ENCODE assay signal across 14 mouse cellular contexts in the genomic region with DNA sequence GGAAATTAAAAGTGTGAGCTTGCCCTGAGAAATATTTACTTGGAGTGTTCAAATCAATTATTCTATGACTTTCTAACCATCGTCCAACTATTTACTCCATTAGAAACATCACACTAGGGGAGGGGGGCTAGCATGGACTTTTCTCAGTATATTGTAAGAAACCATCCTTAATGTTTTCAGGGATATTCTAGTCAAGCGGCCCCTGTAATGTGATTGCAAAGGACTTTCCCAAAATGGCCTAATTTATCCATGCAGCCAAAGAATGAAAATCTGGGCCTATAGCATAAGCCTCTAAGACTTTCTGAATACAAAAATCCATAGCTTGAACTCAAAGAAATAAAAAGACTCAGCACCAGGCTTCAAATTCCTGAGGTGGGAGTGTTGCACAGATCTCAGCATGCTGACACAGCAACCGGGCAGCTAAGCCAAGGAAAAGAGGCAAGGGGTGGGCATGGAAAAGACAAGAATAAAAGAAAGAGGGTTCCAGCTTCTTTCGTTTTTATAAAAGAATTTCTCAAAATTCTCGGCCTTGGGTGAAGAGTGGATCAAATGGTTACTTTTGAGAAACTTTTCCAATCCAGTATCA.
DNase-seq lines count a peak whose midpoint lies in the region; ATAC-seq and TF ChIP-seq lines count a peak whose summit lies in the region.
"Had no signal": no experiment of that assay in that cellular context is flagged by ENCODE, and none has a peak within 500 bp of the region (broad histone marks: within the 10 kb centered on the region; RNA-seq: fewer than 3 reads in every experiment).

No protein-coding gene starts in this region.

- DNase-seq in heart, adult 8-10 months (ENCODE audit: low spot score), result no peak
- DNase-seq in lung, postnatal 4 days, result no peak
- DNase-seq in adipocyte (ENCODE audit: low spot score), result peak; percentile 30
- DNase-seq in testis, postnatal 10 days (ENCODE audit: low spot score), result no peak
- no peak for DNase-seq in thymus, postnatal 0 days (ENCODE audit: low spot score)
- DNase-seq: cerebellum, postnatal 36 days; lung, postnatal 14 days had no signal

- H3K4me3 ChIP-seq in heart, embryonic 15.5 days, result no peak overlapping the region
- no peak overlapping the region for H3K4me3 ChIP-seq in lung, embryonic 15.5 days
- H3K4me3 ChIP-seq in embryonic fibroblast, embryonic 13.5 days (ENCODE audit: insufficient read depth, low read length), result no peak overlapping the region
- H3K4me3 ChIP-seq: heart, embryonic 12.5 days; neural tube, embryonic 12.5 days had no signal

- TF ChIP-seq POLR2A in embryonic fibroblast, embryonic 13.5 days (IDR thresholded peaks at IDR 0.05; ENCODE audit: low read depth, low read length), result no peak

- WGBS in heart, embryonic 15.5 days, result 55% methylated on average over 5 of the region's 5 CpGs
- WGBS in lung, embryonic 15.5 days, result 51% methylated on average over 5 of the region's 5 CpGs

- peak overlapping the region; percentile 57 for H3K27ac ChIP-seq in heart, embryonic 15.5 days
- H3K27ac ChIP-seq in lung, embryonic 15.5 days, result peak overlapping the region; percentile 57
- H3K27ac ChIP-seq in embryonic fibroblast, embryonic 13.5 days (ENCODE audit: insufficient read depth, low read length), result peak overlapping the region; percentile 44
- H3K27ac ChIP-seq: hindbrain, embryonic 14.5 days; neural tube, embryonic 12.5 days had no signal

- H3K9me3 ChIP-seq in heart, embryonic 15.5 days (replicated peaks), result no peaks in the 10 kb centered on the region
- H3K9me3 ChIP-seq in lung, embryonic 15.5 days, result no peaks in the 10 kb centered on the region
- H3K9me3 ChIP-seq: heart, embryonic 12.5 days; neural tube, embryonic 12.5 days had no signal

- ATAC-seq in heart, embryonic 15.5 days (replicated peaks; ENCODE audit: insufficient number of reproducible peaks, insufficient read depth, low FRiP score, low read depth), result no peak
- ATAC-seq in lung, embryonic 15.5 days (ENCODE audit: borderline replicate concordance, extremely low read depth, low FRiP score, low TSS enrichment), result no peak
- ATAC-seq: Patski had no signal

- peaks cover 18% of the 10 kb centered on the region for H3K4me1 ChIP-seq in heart, embryonic 15.5 days (replicated peaks)
- peaks cover 51% of the 10 kb centered on the region for H3K4me1 ChIP-seq in lung, embryonic 15.5 days
- H3K4me1 ChIP-seq in embryonic fibroblast, embryonic 13.5 days (ENCODE audit: control insufficient read depth, insufficient read depth, low read length), result peaks cover 7% of the 10 kb centered on the region
- H3K4me1 ChIP-seq: neural tube, embryonic 12.5 days had no signal

- no peak overlapping the region for H3K4me2 ChIP-seq in heart, embryonic 15.5 days
- no peak overlapping the region for H3K4me2 ChIP-seq in lung, embryonic 15.5 days
- H3K4me2 ChIP-seq: heart, embryonic 12.5 days; hindbrain, embryonic 14.5 days; neural tube, embryonic 12.5 days had no signal

- H3K36me3 ChIP-seq in heart, embryonic 15.5 days, result no peaks in the 10 kb centered on the region
- H3K36me3 ChIP-seq in lung, embryonic 15.5 days, result no peaks in the 10 kb centered on the region
- H3K36me3 ChIP-seq: heart, embryonic 12.5 days; neural tube, embryonic 12.5 days had no signal

- no peak overlapping the region for H3K9ac ChIP-seq in heart, embryonic 15.5 days
- H3K9ac ChIP-seq in lung, embryonic 15.5 days, result no peak overlapping the region
- H3K9ac ChIP-seq: heart, embryonic 12.5 days; hindbrain, embryonic 14.5 days; neural tube, embryonic 12.5 days had no signal

- no peak for TF ChIP-seq CTCF in embryonic fibroblast, embryonic 13.5 days (IDR thresholded peaks at IDR 0.05; ENCODE audit: borderline replicate concordance, insufficient read depth, low read length)

- no peaks in the 10 kb centered on the region for H3K27me3 ChIP-seq in heart, embryonic 15.5 days
- H3K27me3 ChIP-seq in lung, embryonic 15.5 days, result no peaks in the 10 kb centered on the region
- H3K27me3 ChIP-seq: heart, embryonic 12.5 days; neural tube, embryonic 12.5 days; Patski had no signal
